Mouse (Mus musculus) lung, postnatal 4 days (tissue): Measurements from ENCODE around the gene Kcnj12.
A peak's percentile ranks its signal among the peaks of the same experiment; 100 is the strongest.

ENCODE experiments used
- DNase-seq, 2 experiments: peaks; one replicate each; pipeline ENCODE4 v3.0.0; 2021

Kcnj12 gene

GRCm38 (mm10) chr11:61022550-61023391, at the start of gene Kcnj12:
Kcnj12 (plus strand) TSS chr11:61022564.
- no peak for DNase-seq

GRCm38 (mm10) chr11:60975097-60975496, 47.3 kb upstream of the Kcnj12 start:
- no peak for DNase-seq

GRCm38 (mm10) chr11:60976234-60976633, 46.1 kb upstream of the Kcnj12 start:
- no peak for DNase-seq

GRCm38 (mm10) chr11:60976742-60977141, 45.6 kb upstream of the Kcnj12 start:
- peak; percentile 41 to 54 for DNase-seq

- DNase-seq: peak in 1 of 2 experiments; percentile 46
These were observed 45.2 kb upstream of the Kcnj12 start for GRCm38 (mm10) chr11:60977153-60977552.

- DNase-seq: no peak
These were observed 43.7 kb upstream of the Kcnj12 start for GRCm38 (mm10) chr11:60978658-60979057.

- peak in 1 of 2 experiments; percentile 44 for DNase-seq
These were observed 42.6 kb upstream of the Kcnj12 start for GRCm38 (mm10) chr11:60979788-60980187.

- no peak for DNase-seq
These were observed 40.5 kb upstream of the Kcnj12 start for GRCm38 (mm10) chr11:60981693-60982486.

- no peak for DNase-seq
These were observed 37.3 kb upstream of the Kcnj12 start for GRCm38 (mm10) chr11:60984912-60985558.

- DNase-seq: no peak
These were observed 31.9 kb upstream of the Kcnj12 start for GRCm38 (mm10) chr11:60990428-60990827.

- DNase-seq: peak; percentile 7 to 54
These were observed 19.6 kb upstream of the Kcnj12 start for GRCm38 (mm10) chr11:61002736-61003135.

GRCm38 (mm10) chr11:61004046-61004445, 18.3 kb upstream of the Kcnj12 start:
- DNase-seq: no peak

- no peak for DNase-seq
These were observed 17.6 kb upstream of the Kcnj12 start for GRCm38 (mm10) chr11:61004781-61005180.

- DNase-seq: no peak
These were observed 17.0 kb upstream of the Kcnj12 start for GRCm38 (mm10) chr11:61005345-61005744.

GRCm38 (mm10) chr11:61011736-61012294, 10.5 kb upstream of the Kcnj12 start:
- DNase-seq: peak; percentile 13 to 33

- DNase-seq: no peak
These were observed 5.4 kb upstream of the Kcnj12 start for GRCm38 (mm10) chr11:61016866-61017398.

- DNase-seq: no peak
These were observed 1.2 kb upstream of the Kcnj12 start for GRCm38 (mm10) chr11:61021129-61021528.

GRCm38 (mm10) chr11:61021676-61022549, 451 bp upstream of the Kcnj12 start:
- no peak for DNase-seq

- no peak for DNase-seq
These were observed 1.2 kb downstream of the Kcnj12 start for GRCm38 (mm10) chr11:61023416-61024200.

GRCm38 (mm10) chr11:61024388-61024787, 2.0 kb downstream of the Kcnj12 start:
- DNase-seq: no peak

GRCm38 (mm10) chr11:61024996-61025395, 2.6 kb downstream of the Kcnj12 start:
- DNase-seq: no peak
